Mouse (Mus musculus): ENCODE measurements at regions not wholly inside any gene's neighbourhood (a gene's known extent, or its start where the extent isn't known, plus 50 kb on each side); places are given as distances from the start of the nearest gene placed in this dataset.

DNA sequence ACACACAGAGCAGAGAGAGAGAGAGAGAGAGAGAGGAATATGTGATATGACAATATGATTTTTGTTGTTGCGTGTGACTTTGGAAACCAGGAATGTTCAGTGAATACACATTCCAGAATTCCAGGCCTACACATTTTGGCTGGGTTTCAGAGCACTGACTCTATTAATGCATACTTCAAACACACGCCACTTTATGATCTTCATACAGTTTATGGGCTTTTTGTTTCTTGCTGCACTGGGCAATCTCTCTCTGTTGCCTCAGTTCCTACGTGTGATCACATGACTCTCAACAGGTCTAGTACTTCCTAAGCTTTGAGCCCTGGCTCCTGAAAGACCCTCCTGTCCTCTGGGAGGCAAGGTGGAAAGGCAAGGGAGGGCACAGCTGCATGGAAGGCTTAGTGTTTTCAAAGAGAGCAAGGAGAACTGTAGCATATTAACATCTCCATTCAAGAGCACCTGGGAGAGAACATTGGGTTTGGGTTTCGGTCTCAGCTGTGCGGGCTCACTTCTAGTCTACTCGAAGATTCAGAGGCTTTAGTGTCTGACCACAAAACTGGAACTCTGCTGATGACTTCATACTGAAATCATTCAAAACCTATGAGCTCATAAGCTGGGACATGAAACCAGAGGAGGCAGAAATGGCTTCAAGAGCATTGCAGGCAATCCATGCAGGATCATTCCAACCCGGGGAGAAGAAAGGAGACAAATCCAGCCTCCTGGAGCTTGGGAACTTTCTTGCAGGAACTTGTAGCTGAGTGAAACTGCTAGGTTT lies 87.9 kb upstream of the C1qtnf3 start:
- no peak overlapping the region for H3K27ac ChIP-seq (ENCODE audit: low read length)
- TF ChIP-seq EP300 (IDR thresholded peaks at IDR 0.05), result no peak
- no peak for TF ChIP-seq CTCF (IDR thresholded peaks at IDR 0.05)
- 52% methylated on average over 7 of the region's 7 CpGs for WGBS

DNA sequence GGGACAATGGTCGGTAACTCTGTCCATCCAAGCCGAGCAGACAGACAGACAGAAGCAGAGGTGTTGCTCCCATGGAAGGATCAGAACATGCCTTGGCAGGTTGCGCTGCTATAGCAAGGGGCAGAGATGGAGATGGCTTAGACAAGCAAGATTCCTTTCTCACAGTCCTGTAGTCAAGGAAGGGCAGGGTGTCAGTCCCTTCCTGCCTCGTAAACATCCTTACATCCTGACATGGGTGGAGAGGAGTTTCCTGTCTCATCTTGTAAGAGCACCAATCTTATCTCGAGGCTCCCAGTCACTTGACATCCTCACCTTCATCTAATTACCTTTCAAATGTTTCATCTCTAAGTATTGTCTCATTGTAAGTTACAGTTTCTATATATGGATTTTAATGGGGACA lies 87.0 kb upstream of the C1qtnf3 start:
- WGBS, result 60% methylated on average over 5 of the region's 5 CpGs
- no peak overlapping the region for H3K9ac ChIP-seq (replicated peaks; ENCODE audit: low read depth)

More for the DNA sequence above, 87.9 kb upstream of the C1qtnf3 start:
- H3K9me3 ChIP-seq (ENCODE audit: low read length), result no peaks in the 10 kb centered on the region
- no peaks in the 10 kb centered on the region for H3K27me3 ChIP-seq (replicated peaks; ENCODE audit: insufficient read depth, low read length)
- no peaks in the 10 kb centered on the region for H3K36me3 ChIP-seq (ENCODE audit: insufficient read depth, low read length)
- H3K4me1 ChIP-seq (ENCODE audit: insufficient read depth, low read depth, low read length), result peaks cover 22% of the 10 kb centered on the region
- peak; percentile 61 for DNase-seq (ENCODE audit: low spot score)
- no peak overlapping the region for H3K4me3 ChIP-seq (ENCODE audit: low read depth, low read length)
- H3K4me2 ChIP-seq (replicated peaks; ENCODE audit: low read depth, low read length), result no peak overlapping the region
- H3K9ac ChIP-seq (replicated peaks; ENCODE audit: low read depth), result no peak overlapping the region
- peak; percentile 34; the same call in 1 of the 2 replicates for ATAC-seq

DNA sequence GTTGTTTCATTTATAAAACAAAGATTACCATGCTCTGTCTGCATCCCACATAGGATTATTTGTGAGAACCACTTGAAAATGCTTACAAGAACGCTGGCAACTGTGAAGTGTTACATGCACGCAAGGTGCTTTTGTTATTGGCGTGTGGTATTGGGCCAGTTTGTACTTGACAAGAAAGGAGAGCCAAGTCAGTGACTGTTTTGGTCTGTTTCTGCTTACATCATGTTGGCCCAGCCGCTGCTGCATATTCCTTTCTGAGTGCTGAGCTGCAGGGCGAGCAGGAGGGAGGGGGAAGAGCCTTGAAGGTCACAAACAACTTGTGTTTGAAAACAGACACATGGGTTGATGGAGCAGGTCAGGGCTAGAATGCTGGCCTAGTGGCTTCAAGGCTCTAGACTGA lies 85.3 kb upstream of the C1qtnf3 start:
- Histone ChIP-seq H3K9ac (replicated peaks; ENCODE audit: low read depth) (no peak overlapping the region), H3K27ac (ENCODE audit: low read length) (peak overlapping the region; percentile 52; the same call in 1 of the 2 replicates), H3K27me3 (replicated peaks; ENCODE audit: insufficient read depth, low read length) (no peaks in the 10 kb centered on the region), H3K36me3 (ENCODE audit: insufficient read depth, low read length) (no peaks in the 10 kb centered on the region), H3K4me3 (ENCODE audit: low read depth, low read length) (no peak overlapping the region), H3K4me1 (ENCODE audit: insufficient read depth, low read depth, low read length) (peaks cover 22% of the 10 kb centered on the region), H3K9me3 (ENCODE audit: low read length) (no peaks in the 10 kb centered on the region), H3K4me2 (replicated peaks; ENCODE audit: low read depth, low read length) (no peak overlapping the region)
- TF ChIP-seq EP300 (IDR thresholded peaks at IDR 0.05), result no peak
- no peak for TF ChIP-seq CTCF (IDR thresholded peaks at IDR 0.05)
- DNase-seq (ENCODE audit: low spot score) (peak; percentile 79), ATAC-seq (peak; percentile 37)
- 37% methylated on average over 5 of the region's 5 CpGs for WGBS

More for the DNA sequence above, 87.0 kb upstream of the C1qtnf3 start:
- no peaks in the 10 kb centered on the region for H3K9me3 ChIP-seq (ENCODE audit: low read length)
- H3K27me3 ChIP-seq (replicated peaks; ENCODE audit: insufficient read depth, low read length), result no peaks in the 10 kb centered on the region
- no peak overlapping the region for H3K4me3 ChIP-seq (ENCODE audit: low read depth, low read length)
- TF ChIP-seq EP300 (IDR thresholded peaks at IDR 0.05) (peak; percentile 92), CTCF (IDR thresholded peaks at IDR 0.05) (no peak)
- peaks cover 22% of the 10 kb centered on the region for H3K4me1 ChIP-seq (ENCODE audit: insufficient read depth, low read depth, low read length)
- H3K36me3 ChIP-seq (ENCODE audit: insufficient read depth, low read length), result no peaks in the 10 kb centered on the region
- DNase-seq (ENCODE audit: low spot score), result peak; percentile 35
- H3K27ac ChIP-seq (ENCODE audit: low read length), result no peak overlapping the region
- no peak overlapping the region for H3K4me2 ChIP-seq (replicated peaks; ENCODE audit: low read depth, low read length)
- peak; percentile 46 for ATAC-seq

DNA sequence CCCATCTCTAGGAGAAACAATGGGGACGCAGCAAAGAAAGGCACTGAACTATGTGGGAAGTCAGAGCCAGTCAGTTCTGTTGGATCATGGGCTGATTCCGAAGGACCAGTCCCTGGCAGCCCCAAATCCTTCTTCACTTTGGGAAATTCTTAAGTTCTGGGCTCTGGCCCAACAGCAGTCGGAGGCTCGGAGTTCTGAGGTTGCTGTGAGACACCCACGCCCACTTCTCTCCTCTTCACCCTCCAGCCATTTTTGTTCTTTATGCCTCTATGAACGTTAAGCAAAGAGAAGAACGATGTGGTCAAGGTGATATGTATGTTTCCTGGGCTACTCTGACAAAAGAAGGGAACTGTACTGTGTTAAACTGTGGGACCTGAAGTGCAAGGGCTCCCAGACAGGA lies 84.0 kb upstream of the C1qtnf3 start:
- ATAC-seq (no peak), DNase-seq (ENCODE audit: low spot score) (no peak)
- no peak overlapping the region for H3K4me3 ChIP-seq (ENCODE audit: low read depth, low read length)
- 56% methylated on average over 7 of the region's 7 CpGs for WGBS
- H3K9ac ChIP-seq (replicated peaks; ENCODE audit: low read depth), result no peak overlapping the region
- no peaks in the 10 kb centered on the region for H3K36me3 ChIP-seq (ENCODE audit: insufficient read depth, low read length)
- no peaks in the 10 kb centered on the region for H3K27me3 ChIP-seq (replicated peaks; ENCODE audit: insufficient read depth, low read length)
- H3K4me2 ChIP-seq (replicated peaks; ENCODE audit: low read depth, low read length), result no peak overlapping the region
- H3K4me1 ChIP-seq (ENCODE audit: insufficient read depth, low read depth, low read length), result peaks cover 22% of the 10 kb centered on the region
- TF ChIP-seq CTCF (IDR thresholded peaks at IDR 0.05) (no peak), EP300 (IDR thresholded peaks at IDR 0.05) (no peak)
- H3K27ac ChIP-seq (ENCODE audit: low read length), result no peak overlapping the region
- no peaks in the 10 kb centered on the region for H3K9me3 ChIP-seq (ENCODE audit: low read length)

DNA sequence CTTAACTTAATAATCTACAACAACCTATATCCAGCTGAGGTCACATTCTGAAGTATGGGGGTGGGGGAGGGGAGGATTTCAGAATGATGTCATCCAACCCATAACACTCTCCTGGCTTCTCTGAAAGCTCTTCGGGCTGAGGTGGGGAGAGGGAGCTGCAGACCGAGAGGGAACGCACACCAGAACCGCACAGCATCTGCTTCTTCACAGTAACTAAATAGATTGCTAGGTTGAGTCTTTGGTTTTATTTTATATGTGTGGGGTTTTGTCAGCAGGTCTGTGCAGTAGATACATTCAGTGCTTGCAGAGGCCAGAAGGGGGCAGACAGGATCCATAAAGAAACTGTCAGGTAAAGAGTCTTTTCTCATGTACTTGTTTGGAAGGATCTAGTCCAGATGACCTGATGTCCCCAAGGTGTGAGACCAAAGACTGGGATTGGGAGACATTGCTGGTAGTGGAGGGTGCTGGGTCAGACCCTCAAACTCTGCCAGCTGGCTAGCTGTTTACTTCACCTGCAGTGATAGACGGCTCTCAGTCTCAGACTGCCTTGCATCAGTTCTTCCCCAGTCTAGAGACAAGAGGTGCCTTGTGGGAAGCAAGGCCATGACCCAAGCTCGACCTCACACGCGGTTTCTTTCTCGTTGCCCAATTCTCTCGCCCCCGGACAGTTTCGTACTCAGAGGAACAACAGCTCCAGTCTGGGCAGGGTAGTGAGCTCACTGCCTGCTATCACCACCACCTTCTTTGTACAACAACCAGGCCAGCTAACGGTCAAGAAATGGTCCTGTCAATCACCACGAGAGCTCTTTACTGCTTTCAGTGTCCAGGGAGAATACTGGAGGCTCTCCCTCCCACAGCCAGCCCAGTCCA lies 83.2 kb upstream of the C1qtnf3 start:
- Histone ChIP-seq H3K36me3 (ENCODE audit: insufficient read depth, low read length) (no peaks in the 10 kb centered on the region), H3K27ac (ENCODE audit: low read length) (peak overlapping the region; percentile 43; the same call in 1 of the 2 replicates), H3K27me3 (replicated peaks; ENCODE audit: insufficient read depth, low read length) (no peaks in the 10 kb centered on the region), H3K4me1 (ENCODE audit: insufficient read depth, low read depth, low read length) (peaks cover 22% of the 10 kb centered on the region), H3K4me2 (replicated peaks; ENCODE audit: low read depth, low read length) (no peak overlapping the region), H3K9me3 (ENCODE audit: low read length) (no peaks in the 10 kb centered on the region), H3K9ac (replicated peaks; ENCODE audit: low read depth) (no peak overlapping the region), H3K4me3 (ENCODE audit: low read depth, low read length) (no peak overlapping the region)
- WGBS, result 54% methylated on average over 14 of the region's 14 CpGs
- peak; percentile 27 for ATAC-seq
- TF ChIP-seq CTCF (IDR thresholded peaks at IDR 0.05), result peak; percentile 56
- TF ChIP-seq EP300 (IDR thresholded peaks at IDR 0.05), result no peak
- DNase-seq (ENCODE audit: low spot score), result peak; percentile 46

DNA sequence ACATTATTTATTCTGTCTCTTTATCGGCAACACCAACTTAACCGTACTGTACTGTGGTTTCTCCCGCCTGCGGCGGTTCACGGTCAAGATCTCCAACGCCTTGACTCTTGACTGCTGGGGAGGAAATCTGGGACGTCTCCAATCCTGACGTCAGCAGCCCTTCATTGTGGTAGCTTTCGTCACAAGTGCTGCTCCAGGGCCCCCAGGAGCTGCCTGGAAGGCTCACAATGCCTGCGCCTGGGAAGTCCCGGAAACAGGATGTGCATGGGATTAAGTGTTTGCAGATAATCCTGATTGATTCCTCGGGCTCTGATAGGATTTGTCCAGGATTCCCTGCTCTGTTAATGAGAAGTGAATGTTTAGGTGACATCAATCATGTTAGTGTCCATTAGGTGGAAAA lies 82.3 kb upstream of the C1qtnf3 start:
- Histone ChIP-seq H3K9me3 (ENCODE audit: low read length) (no peaks in the 10 kb centered on the region), H3K27ac (ENCODE audit: low read length) (0 out of 2 replicates have a peak overlapping the region, but pooled peaks have one; percentile 43), H3K9ac (replicated peaks; ENCODE audit: low read depth) (no peak overlapping the region), H3K27me3 (replicated peaks; ENCODE audit: insufficient read depth, low read length) (no peaks in the 10 kb centered on the region), H3K36me3 (ENCODE audit: insufficient read depth, low read length) (no peaks in the 10 kb centered on the region), H3K4me2 (replicated peaks; ENCODE audit: low read depth, low read length) (no peak overlapping the region), H3K4me1 (ENCODE audit: insufficient read depth, low read depth, low read length) (peaks cover 17% of the 10 kb centered on the region), H3K4me3 (ENCODE audit: low read depth, low read length) (no peak overlapping the region)
- 23% methylated on average over 13 of the region's 13 CpGs for WGBS
- DNase-seq (ENCODE audit: low spot score), result peak; percentile 82
- peak; percentile 87 for TF ChIP-seq EP300 (IDR thresholded peaks at IDR 0.05)
- no peak for TF ChIP-seq CTCF (IDR thresholded peaks at IDR 0.05)
- peak; percentile 80 for ATAC-seq

Data from lung, postnatal 0 days (tissue).